Mouse (Mus musculus): ENCODE data around the gene Cdh23. TPM values are rescaled to one million over a fixed set of nuclear protein-coding genes. Genes with fewer than 3 reads are reported as not detected.
A peak's percentile ranks its signal among the peaks of the same experiment; 100 is the strongest.

Gene Cdh23
- polyA plus RNA-seq, 1 experiment from 2014 or later = 0.90 TPM

GRCm38 (mm10) chr10:60284248-60284647, 412.0 kb downstream of the Cdh23 start:
- Histone ChIP-seq H3K4me3 (no peak overlapping the region), H3K27ac (peak overlapping the region; percentile 79), H3K4me1 (peaks cover 77% of the 10 kb centered on the region), H3K4me2 (replicated peaks) (no peak overlapping the region), H3K36me3 (0 out of 2 replicates have a peak, but pooled peaks cover 5% of the 10 kb centered on the region), H3K9ac (no peak overlapping the region), H3K27me3 (no peaks in the 10 kb centered on the region), H3K9me3 (no peaks in the 10 kb centered on the region)
- 89% methylated on average over 6 of the region's 6 CpGs for WGBS
- ATAC-seq (ENCODE audit: insufficient number of reproducible peaks, insufficient read depth, low FRiP score, low TSS enrichment) = no peak

- Histone ChIP-seq H3K4me1 (peaks cover 82% of the 10 kb centered on the region), H3K9me3 (no peaks in the 10 kb centered on the region), H3K4me3 (no peak overlapping the region), H3K27ac (no peak overlapping the region), H3K27me3 (no peaks in the 10 kb centered on the region), H3K36me3 (0 out of 2 replicates have a peak, but pooled peaks cover 9% of the 10 kb centered on the region), H3K9ac (no peak overlapping the region), H3K4me2 (replicated peaks) (no peak overlapping the region)
- ATAC-seq (ENCODE audit: insufficient number of reproducible peaks, insufficient read depth, low FRiP score, low TSS enrichment) = no peak
- 81% methylated on average over 10 of the region's 10 CpGs for whole genome bisulfite sequencing
These were observed 413.9 kb downstream of the Cdh23 start for GRCm38 (mm10) chr10:60282116-60283014.

GRCm38 (mm10) chr10:60281571-60282050, 414.7 kb downstream of the Cdh23 start:
- H3K27ac ChIP-seq = no peak overlapping the region
- H3K9ac ChIP-seq = no peak overlapping the region
- WGBS = 86% methylated on average over 9 of the region's 9 CpGs
- peaks cover 77% of the 10 kb centered on the region for H3K4me1 ChIP-seq
- 0 out of 2 replicates have a peak, but pooled peaks cover 9% of the 10 kb centered on the region for H3K36me3 ChIP-seq
- no peaks in the 10 kb centered on the region for H3K27me3 ChIP-seq
- H3K4me3 ChIP-seq = no peak overlapping the region
- H3K4me2 ChIP-seq (replicated peaks) = no peak overlapping the region
- ATAC-seq (ENCODE audit: insufficient number of reproducible peaks, insufficient read depth, low FRiP score, low TSS enrichment) = no peak
- no peaks in the 10 kb centered on the region for H3K9me3 ChIP-seq

GRCm38 (mm10) chr10:60280353-60280752, 415.9 kb downstream of the Cdh23 start:
- Histone ChIP-seq H3K4me2 (replicated peaks) (0 out of 2 replicates have a peak overlapping the region, but pooled peaks have one; percentile 1), H3K9ac (no peak overlapping the region), H3K9me3 (no peaks in the 10 kb centered on the region), H3K4me3 (no peak overlapping the region), H3K4me1 (peaks cover 64% of the 10 kb centered on the region), H3K27ac (no peak overlapping the region), H3K27me3 (no peaks in the 10 kb centered on the region), H3K36me3 (0 out of 2 replicates have a peak, but pooled peaks cover 9% of the 10 kb centered on the region)
- no peak for ATAC-seq (ENCODE audit: insufficient number of reproducible peaks, insufficient read depth, low FRiP score, low TSS enrichment)
- WGBS = 87% methylated on average over 6 of the region's 6 CpGs

GRCm38 (mm10) chr10:60279941-60280301, 416.4 kb downstream of the Cdh23 start:
- WGBS = 89% methylated on average over 9 of the region's 9 CpGs
- H3K27ac ChIP-seq = no peak overlapping the region
- peaks cover 60% of the 10 kb centered on the region for H3K4me1 ChIP-seq
- ATAC-seq (ENCODE audit: insufficient number of reproducible peaks, insufficient read depth, low FRiP score, low TSS enrichment) = no peak
- no peaks in the 10 kb centered on the region for H3K9me3 ChIP-seq
- 0 out of 2 replicates have a peak overlapping the region, but pooled peaks have one; percentile 1 for H3K4me2 ChIP-seq (replicated peaks)
- no peak overlapping the region for H3K9ac ChIP-seq
- H3K36me3 ChIP-seq = 0 out of 2 replicates have a peak, but pooled peaks cover 9% of the 10 kb centered on the region
- H3K27me3 ChIP-seq = no peaks in the 10 kb centered on the region
- H3K4me3 ChIP-seq = 0 out of 2 replicates have a peak overlapping the region, but pooled peaks have one; percentile 5

GRCm38 (mm10) chr10:60279290-60279940, 416.9 kb downstream of the Cdh23 start:
- H3K4me1 ChIP-seq = peaks cover 55% of the 10 kb centered on the region
- H3K27ac ChIP-seq = no peak overlapping the region
- H3K4me2 ChIP-seq (replicated peaks) = peak overlapping the region; percentile 92
- H3K27me3 ChIP-seq = no peaks in the 10 kb centered on the region
- no peak for ATAC-seq (ENCODE audit: insufficient number of reproducible peaks, insufficient read depth, low FRiP score, low TSS enrichment)
- H3K9me3 ChIP-seq = no peaks in the 10 kb centered on the region
- H3K9ac ChIP-seq = no peak overlapping the region
- H3K4me3 ChIP-seq = 0 out of 2 replicates have a peak overlapping the region, but pooled peaks have one; percentile 9
- WGBS = 71% methylated on average over 8 of the region's 8 CpGs
- 0 out of 2 replicates have a peak, but pooled peaks cover 9% of the 10 kb centered on the region for H3K36me3 ChIP-seq

- 0 out of 2 replicates have a peak, but pooled peaks cover 9% of the 10 kb centered on the region for H3K36me3 ChIP-seq
- H3K27me3 ChIP-seq = no peaks in the 10 kb centered on the region
- 86% methylated on average over 3 of the region's 3 CpGs for WGBS
- no peaks in the 10 kb centered on the region for H3K9me3 ChIP-seq
- H3K4me3 ChIP-seq = peak overlapping the region; percentile 86; the same call in 1 of the 2 replicates
- H3K9ac ChIP-seq = no peak overlapping the region
- H3K4me2 ChIP-seq (replicated peaks) = peak overlapping the region; percentile 92
- peaks cover 49% of the 10 kb centered on the region for H3K4me1 ChIP-seq
- no peak for ATAC-seq (ENCODE audit: insufficient number of reproducible peaks, insufficient read depth, low FRiP score, low TSS enrichment)
- H3K27ac ChIP-seq = no peak overlapping the region
These were observed 417.5 kb downstream of the Cdh23 start for GRCm38 (mm10) chr10:60278786-60279185.

GRCm38 (mm10) chr10:60278006-60278399, 418.3 kb downstream of the Cdh23 start:
- 6% methylated on average over 13 of the region's 13 CpGs for WGBS
- Histone ChIP-seq H3K9ac (peak overlapping the region; percentile 87), H3K27me3 (no peaks in the 10 kb centered on the region), H3K4me1 (peaks cover 44% of the 10 kb centered on the region), H3K4me3 (peak overlapping the region; percentile 86), H3K4me2 (replicated peaks) (peak overlapping the region; percentile 92), H3K27ac (peak overlapping the region; percentile 84), H3K36me3 (0 out of 2 replicates have a peak, but pooled peaks cover 9% of the 10 kb centered on the region), H3K9me3 (no peaks in the 10 kb centered on the region)
- no peak; the same call in 1 of the 2 replicates for ATAC-seq (ENCODE audit: insufficient number of reproducible peaks, insufficient read depth, low FRiP score, low TSS enrichment)

GRCm38 (mm10) chr10:60277207-60278005, 418.9 kb downstream of the Cdh23 start, which contains the start of gene Psap:
Psap (plus strand) TSS chr10:60277627.
- peaks cover 41% of the 10 kb centered on the region for H3K4me1 ChIP-seq
- ATAC-seq (ENCODE audit: insufficient number of reproducible peaks, insufficient read depth, low FRiP score, low TSS enrichment) = peak; percentile 86

GRCm38 (mm10) chr10:60273382-60273781, 422.9 kb downstream of the Cdh23 start:
- Histone ChIP-seq H3K4me2 (replicated peaks) (no peak overlapping the region), H3K4me3 (no peak overlapping the region), H3K36me3 (no peaks in the 10 kb centered on the region), H3K27me3 (no peaks in the 10 kb centered on the region), H3K9me3 (no peaks in the 10 kb centered on the region), H3K27ac (no peak overlapping the region), H3K4me1 (0 out of 2 replicates have a peak, but pooled peaks cover 7% of the 10 kb centered on the region), H3K9ac (no peak overlapping the region)
- ATAC-seq (ENCODE audit: insufficient number of reproducible peaks, insufficient read depth, low FRiP score, low TSS enrichment) = no peak
- WGBS = 69% methylated on average over 6 of the region's 6 CpGs

More at GRCm38 (mm10) chr10:60277207-60278005, 418.9 kb downstream of the Cdh23 start, which contains the start of gene Psap:
- no peaks in the 10 kb centered on the region for H3K9me3 ChIP-seq
- 0 out of 2 replicates have a peak, but pooled peaks cover 9% of the 10 kb centered on the region for H3K36me3 ChIP-seq
- peak within 1 kb of the TSS; percentile 87 for H3K9ac ChIP-seq
- peak within 1 kb of the TSS; percentile 92 for H3K4me2 ChIP-seq (replicated peaks)
- H3K27me3 ChIP-seq = no peaks in the 10 kb centered on the region
- 3% methylated on average over 54 of the region's 54 CpGs for WGBS
- peak within 1 kb of the TSS; percentile 86 for H3K4me3 ChIP-seq
- H3K27ac ChIP-seq = peak within 1 kb of the TSS; percentile 84
